Mouse (Mus musculus) E14TG2a.4 (cell line): Measurements from ENCODE around the gene Phf11c.

ENCODE experiments used
- CTCF ChIP-seq: conservative IDR thresholded peaks from 2 replicates; pipeline ENCODE4 v1.5.1; 2014; ENCODE audit warnings: low read length
- NANOG ChIP-seq: IDR thresholded peaks from 2 replicates; pipeline ENCODE4 v1.6.1; 2014; ENCODE audit warnings: borderline replicate concordance, low read length, mixed read lengths
- POU5F1 ChIP-seq: IDR thresholded peaks from 2 replicates; pipeline ENCODE4 v1.6.1; 2014; ENCODE audit warnings: low read length, borderline replicate concordance

GRCm38 (mm10) chr14:59339541-59339940 lies 55.6 kb downstream of the Phf11c start:
- TF ChIP-seq CTCF (no peak), NANOG (no peak), POU5F1 (no peak)
